Mouse (Mus musculus): Measurements from ENCODE around the gene 3830406C13Rik.

GRCm38 (mm10) chr14:12303106-12303505 lies 19.1 kb downstream of the 3830406C13Rik start:
- no peak for TF ChIP-seq POLR2A (IDR thresholded peaks at IDR 0.05; ENCODE audit: control insufficient read depth, low read depth, low read length)
- no peak for TF ChIP-seq CTCF (IDR thresholded peaks at IDR 0.05; ENCODE audit: control insufficient read depth, insufficient read depth, insufficient replicate concordance, low read depth, low read length)

All from testis, adult 2 months (tissue).